Mouse (Mus musculus): ENCODE data around the gene Il10rb.

Gene Il10rb

DNA sequence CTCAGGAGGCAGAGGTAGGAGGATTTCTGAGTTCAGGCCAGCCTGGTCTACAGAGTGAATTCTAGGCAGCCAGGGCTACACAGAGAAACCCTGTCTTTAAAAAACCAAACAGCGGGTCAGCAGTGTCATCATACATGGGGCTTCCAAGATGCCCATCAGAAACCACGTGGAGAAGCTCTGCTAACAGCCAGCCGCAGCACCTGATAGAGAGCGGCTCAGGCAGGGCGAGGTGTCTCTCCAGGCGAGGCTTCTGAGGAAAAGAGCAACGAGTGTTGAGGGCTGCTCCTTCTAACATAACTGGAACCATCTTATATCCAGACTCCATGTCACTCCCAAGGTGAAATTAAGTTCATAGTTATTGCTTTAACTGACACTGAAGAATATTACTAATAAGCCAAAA is 42.9 kb downstream of the Il10rb start:
- in situ Hi-C loops (cut with MboI) = no loop called here

DNA sequence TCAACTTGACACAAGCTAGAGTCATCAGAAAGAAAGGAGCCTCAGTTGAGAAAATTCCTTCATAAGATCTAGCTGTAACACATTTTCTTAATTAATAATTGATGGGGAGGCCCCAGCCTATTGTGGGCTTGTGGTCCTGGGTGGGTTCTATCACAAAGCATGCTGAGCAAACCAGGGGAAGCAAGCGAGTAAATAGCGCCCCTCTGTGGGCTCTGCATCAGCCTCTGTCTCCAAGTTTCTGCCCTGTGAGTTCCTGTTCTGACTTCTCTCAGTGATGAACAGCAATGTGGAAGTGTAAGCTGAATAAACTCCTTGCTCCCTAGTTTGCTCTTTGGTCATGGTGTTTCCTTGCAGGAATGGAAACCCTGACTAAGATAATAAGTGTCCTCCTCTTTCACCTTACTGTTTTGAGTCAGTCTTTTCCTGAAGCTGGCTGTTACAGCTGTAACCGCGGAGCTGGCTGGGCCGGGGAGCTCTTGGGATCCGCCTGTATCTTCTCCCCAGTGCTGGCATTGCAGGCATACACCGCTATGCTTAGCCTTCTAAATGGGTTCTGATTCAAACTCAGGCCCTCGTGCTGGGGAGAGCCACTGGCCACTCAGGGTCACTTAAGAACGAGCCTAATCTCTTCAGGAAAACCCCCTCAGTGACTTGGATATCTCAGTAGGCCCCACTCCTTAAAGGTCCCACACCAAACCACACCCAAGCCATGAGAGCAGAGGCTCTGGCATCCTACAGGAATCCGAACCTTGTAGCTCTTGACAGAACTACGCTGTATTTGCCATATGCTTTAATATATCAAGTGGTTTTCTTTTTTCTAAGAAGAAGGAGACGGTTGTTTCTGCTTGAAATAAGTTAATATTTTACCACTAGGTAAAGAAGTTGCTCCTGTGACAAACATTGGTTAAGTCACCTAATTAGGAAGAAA is 44.4 kb downstream of the Il10rb start:
- in situ Hi-C loops (cut with MboI) = no loop called here

DNA sequence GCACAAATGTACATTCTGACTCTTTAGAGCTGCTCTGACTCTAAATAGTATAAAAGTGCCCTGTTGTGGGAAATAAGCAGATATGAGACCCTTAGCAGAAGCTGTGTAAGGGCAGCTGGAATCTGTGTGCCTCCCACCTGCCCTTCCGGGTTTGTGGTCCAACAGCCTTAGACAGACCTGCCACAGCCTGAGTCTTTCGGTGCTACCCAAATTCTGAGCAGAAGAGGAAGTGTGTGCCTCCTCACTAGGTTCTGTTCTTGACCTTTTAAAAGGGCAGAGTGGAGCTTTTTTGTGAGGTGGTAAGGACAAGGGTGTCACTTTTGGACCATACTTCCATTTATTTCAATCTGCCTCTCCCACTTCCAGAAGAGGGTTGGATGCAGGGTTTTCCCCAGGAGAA is 46.0 kb downstream of the Il10rb start:
- in situ Hi-C loops (cut with MboI) = no loop called here

DNA sequence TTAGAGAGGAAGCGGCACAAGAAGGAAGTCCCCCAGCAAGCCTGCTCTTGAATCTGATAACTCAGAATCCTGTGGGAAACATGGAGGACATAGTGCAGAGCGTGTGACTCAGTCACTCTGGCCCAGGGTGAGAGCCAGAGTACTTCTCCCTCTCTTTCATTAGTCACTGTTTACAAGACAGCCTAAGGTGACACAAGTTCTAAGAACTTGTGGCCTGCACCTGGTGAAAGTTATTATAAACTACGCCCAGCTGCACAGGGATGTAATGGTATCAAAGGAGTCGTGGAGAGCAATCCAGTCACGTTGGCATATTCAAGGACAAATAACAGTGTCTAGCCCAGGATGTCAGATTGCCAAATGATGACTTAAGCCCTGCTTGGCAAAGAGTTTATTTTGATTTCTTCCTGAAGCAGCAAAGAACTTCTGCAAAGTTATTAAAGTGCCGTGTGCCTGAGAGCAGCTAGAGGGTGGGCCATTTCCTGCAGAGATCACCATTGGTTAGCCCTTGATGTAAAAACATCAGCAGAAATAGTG is 46.5 kb downstream of the Il10rb start:
- in situ Hi-C loops (cut with MboI) = no loop called here

DNA sequence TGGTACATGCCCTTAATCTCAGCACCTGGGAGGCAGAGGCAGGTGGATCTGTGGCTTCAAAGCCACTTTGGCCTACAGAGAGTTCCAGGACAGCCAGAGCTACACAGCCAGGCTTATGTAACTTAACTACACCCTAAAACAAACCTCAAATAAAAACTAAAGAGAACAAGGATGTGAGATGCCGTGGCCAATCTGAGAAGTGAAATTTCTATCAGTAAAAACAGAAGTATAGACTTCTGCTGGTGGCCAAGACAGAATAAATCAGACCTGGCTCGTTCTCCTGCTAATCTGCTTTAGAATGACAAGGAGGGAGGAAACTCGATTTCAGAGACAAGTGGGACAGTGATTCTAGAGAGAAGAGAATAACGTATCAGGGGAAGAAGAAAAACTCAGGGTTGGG is 49.9 kb downstream of the Il10rb start:
- in situ Hi-C loops (cut with MboI) = no loop called here

DNA sequence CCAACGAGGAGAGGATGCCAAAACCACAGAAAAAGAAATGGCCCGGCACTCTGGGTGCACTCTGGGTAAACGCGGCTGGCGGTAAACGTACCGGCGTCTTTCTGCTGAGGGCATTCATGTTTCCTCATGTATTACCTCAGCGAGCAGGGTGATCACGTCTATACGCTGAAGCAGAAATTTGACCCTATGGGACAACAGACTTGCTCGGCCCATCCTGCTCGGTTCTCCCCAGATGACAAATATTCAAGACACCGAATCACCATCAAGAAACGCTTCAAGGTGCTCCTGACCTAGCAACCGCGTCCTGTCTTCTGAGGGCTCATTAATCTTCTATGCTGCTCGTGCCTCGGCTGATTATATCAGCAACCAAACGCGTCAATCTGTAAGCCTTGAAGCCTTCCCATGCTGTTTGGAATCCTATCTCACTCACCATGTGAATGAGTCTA is 52.4 kb downstream of the Il10rb start:
- in situ Hi-C loops (cut with MboI) = no loop called here

DNA sequence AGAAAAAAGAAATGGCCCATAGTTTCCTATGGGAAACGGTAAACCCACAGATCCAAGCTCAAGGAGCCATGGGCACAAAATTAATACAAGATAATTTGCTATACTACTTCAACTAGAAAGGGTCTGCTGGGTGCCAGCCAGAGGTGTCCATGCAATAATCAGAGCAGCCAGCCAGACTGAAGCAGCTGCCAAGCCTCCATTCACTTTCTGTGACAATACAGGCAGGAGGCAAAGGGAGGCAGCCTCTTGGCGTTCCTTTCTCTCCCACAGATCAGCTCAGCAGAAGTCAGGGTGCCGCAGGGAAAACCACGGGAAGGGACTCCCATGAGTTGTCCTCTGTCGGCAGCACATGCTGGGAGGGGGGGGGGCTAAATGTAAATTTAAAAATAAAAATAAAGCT is 53.0 kb downstream of the Il10rb start:
- in situ Hi-C loops (cut with MboI) = no loop called here

DNA sequence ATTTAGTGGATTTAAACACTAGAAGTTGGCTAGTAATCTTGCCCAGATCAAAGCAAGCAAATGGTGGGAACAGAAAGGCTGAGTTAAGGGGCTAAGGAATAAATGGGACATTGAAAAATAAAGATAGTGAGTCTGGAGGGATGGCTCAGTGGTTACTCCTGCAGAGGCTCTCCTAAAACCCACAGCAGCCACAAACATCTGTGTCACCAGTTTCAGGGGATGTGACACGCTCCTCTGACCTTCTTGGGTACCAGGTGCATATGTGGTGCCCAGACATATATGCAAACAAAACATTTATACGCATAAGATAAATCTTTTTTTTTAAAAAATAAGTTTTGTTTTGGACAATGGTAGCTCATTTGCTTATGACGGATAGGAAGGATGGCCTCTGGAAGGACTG is 53.4 kb downstream of the Il10rb start:
- in situ Hi-C loops (cut with MboI) = no loop called here

DNA sequence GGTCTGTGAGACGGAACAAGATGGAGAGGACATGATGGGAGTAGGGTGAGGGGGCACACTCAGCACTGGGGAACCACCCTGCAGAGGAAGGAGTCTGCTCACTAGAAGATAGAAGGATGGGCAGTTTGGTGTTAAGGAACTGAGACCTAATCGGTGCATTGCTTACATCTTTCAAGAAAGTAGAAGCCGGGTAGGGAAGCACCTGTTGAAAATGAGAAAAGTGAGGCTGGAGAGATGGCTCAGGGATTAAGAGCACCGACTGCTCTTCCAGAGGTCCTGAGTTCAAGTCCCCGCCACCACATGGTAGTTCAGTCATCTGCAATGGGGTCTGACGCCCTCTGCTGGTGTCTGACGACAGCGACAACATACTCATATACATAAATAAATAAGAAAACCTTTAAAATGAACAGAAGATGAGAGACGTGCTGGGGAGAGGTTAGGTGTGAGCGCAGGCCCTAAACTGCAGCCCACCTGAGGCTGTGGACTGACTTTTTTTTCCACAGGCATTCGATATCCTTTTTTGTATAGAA is 53.9 kb downstream of the Il10rb start:
- in situ Hi-C loops (cut with MboI) = no loop called here

DNA sequence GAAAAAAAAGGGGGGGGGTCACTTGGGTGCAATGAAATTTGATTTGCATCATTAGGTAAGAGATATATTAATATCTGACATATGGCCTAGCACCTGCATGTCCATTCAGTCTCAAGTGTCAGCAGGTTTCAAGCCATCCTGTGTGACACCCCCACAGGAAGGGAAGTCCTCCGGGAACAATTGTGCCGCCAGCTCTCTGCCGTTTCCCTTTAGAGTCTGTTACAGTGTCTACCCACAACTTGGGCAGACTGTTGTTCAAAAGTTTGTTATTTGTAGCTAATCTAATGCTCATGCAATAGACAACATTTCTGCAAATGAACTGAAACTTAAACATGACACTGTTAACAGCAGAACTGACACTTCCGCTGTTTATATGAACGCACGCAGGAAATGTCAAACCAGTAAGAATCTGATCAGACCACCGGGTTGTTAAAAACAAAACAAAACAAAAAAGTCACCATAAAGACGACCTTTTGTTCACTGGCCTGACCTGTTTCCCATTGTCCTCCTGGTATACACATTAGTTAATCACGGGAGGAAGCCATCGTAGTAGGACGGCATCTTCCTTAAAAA is 55.2 kb downstream of the Il10rb start:
- in situ Hi-C loops (cut with MboI) = no loop called here

DNA sequence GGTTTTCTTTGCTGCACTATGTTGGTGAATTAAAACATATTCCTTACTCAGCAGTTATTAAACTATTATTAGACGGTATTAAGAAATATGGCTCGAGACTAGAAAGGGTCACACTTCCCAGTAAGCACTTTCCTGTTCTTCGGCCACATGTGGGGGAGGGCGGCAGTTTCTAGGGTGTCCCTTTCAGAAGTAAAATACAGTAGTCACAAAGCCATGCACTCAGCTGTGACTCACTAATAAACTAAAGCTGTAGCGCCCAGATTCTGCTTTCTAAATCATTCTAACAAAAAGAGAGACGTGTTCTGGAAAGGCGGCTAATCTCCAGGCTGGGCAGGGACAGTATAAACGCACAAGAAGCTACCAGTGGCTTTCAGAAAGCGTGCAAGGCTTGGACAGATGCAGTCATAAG is 55.8 kb downstream of the Il10rb start:
- in situ Hi-C loops (cut with MboI) = no loop called here

DNA sequence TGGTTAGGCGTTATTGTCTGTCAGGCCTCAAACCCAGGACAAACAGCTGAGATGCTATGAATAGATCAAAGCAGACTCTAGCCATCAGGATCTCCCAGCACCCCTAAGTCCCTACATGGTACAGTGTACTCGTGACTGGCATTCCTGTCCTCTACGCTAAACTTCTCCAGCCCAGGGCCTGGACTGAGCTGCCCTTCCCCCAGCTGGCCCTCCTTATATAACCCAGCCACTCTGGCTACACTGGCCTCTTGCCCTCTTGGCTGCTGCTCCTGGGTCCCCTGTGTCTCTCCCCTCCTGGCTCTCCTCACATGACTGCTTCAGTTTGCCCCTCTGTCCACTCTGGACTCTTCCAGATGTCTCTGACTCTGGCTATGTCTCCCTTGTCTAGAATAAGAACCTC is 56.7 kb downstream of the Il10rb start:
- in situ Hi-C loops (cut with MboI) = no loop called here

DNA sequence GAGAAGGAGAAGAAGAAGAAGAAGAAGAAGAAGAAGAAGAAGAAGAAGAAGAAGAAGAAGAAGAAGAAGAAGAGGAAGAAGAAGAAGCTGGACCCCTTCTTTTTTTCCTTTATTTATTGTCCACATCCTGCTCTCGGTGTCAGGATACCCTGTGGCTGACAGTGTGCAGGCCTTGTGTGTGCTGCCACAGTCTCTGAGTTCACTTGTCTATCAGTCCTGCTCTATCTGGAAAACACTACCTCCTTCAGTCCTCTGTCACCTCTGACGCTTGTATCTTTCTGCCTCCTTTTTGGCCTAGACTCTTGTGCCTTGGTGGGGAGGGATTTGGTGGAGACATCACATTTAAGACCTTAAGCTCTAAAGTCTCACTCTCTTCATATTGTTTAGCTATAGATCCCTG is 57.4 kb downstream of the Il10rb start:
- in situ Hi-C loops (cut with MboI) = no loop called here

DNA sequence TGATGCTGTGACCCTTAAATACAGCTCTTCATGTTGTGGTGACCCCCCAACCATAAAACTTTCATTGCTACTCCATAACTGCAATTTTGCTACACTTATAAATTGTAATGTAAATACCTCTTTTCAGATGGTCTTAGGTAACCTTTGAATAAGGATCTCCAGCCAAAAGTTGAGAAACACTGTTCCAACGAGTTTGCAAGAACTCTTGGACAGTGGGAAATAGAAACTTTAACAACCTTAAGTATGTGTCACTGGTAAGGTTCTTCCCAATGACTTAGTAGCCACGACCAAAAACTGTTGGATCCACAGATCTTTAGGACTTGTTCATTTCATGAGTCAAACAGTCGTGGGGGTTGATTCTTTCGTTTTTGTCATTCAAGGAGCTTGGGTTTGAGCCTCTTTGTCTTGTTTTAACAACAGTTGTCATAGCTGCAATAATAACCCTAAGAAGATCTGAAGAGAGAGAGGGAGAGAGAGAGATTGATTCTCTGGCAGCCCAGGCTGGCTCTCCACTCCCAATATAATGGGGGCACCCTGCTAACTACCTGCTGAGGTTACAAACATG is 58.0 kb downstream of the Il10rb start:
- in situ Hi-C loops (cut with MboI) = no loop called here

DNA sequence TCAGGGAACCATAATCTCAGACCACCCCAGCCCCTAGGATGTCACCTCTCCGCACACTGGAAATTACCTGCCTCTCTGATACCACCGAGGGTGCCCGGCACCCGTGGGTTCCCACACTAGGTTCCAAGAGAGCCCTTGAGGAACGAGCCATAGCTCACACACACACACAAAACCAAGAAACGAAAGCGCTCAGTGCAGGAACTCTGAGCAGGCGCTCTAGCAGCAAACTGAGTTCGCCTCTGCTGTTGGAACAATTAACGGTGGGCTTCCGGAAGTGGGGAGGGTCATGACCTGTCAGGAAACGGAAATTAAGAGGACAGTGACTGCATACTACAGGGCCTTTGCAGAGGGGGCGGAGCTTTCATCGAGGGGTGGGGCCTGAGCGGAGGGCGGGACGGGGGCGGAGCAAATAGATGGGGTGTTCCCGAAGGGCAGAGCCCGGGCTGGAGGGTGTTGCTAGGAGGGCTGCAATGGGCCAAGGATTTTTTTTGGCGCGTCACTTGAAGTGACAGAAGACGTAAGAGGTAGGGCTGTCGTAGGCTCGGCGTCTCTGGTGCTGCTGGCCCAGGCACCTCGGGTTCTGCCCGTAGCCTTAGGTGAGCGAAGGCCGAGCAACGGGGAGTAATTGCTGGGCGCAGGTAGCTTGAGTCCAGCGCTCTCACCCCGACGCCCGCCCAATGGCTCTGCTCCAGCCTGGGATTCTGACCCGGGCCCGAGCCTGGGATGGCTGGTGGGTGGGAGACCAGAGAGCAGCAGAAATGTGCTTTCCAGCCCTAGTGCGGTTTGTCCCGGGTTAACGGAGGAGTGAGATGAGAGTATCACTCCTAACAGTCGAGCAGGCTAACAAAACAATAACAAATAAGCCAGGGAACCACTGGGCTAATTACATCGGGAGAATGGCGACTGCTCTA is 58.9 kb downstream of the Il10rb start:
- in situ Hi-C loops (cut with MboI) = no loop called here

DNA sequence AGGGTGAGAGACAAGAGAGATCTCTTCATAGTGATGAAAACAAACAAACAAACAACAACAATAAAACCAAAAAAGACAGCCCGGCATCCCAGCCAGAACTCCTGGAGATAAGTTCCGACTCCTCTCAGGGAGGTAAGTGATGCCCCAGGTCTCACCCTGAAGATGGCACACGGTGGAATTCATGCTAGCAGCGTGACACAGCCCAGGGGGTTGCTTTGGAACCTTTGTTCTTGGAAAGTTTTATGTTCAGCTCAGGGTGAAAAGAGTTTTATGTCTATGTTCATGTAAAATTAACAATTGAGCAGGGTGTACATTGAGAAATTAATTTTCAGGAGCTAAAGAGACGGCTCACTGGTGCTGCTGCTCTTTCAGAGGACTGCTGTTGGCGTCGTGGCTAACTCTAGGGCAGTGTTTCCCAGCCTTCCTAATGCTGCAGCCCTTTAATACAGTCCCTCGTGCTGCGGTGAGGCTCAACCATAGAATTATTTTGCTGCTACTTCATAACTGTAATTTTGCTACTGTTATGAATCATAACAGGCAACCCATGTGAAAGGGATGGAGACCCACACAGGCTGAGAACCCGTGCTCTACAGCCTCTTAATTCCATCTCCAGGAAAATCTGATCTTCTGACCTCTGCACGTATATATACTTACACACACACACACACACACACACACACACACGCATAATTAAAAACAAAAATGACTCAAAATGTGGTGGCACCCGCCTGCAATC is 59.7 kb downstream of the Il10rb start:
- in situ Hi-C loops (cut with MboI) = no loop called here

DNA sequence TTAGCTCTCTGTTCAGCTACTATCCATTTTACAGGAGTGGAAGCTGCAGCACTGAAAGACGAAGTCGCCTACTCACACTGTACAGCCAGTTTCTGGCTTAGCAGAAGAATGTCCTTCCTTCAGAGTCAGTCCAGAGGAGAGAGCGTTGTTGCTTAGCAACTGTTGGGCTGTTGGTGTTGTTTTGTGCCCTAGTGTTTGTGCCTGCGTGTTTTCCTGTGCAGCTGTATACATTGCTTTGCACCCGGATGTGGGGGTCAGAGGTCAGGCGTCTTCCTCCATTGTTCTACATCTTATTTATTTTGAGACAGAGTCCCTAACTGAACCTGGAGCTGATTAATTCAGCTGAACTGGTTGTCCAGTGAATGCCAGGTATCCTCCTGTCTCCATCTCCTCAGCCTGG is 60.6 kb downstream of the Il10rb start:
- in situ Hi-C loops (cut with MboI) = no loop called here

DNA sequence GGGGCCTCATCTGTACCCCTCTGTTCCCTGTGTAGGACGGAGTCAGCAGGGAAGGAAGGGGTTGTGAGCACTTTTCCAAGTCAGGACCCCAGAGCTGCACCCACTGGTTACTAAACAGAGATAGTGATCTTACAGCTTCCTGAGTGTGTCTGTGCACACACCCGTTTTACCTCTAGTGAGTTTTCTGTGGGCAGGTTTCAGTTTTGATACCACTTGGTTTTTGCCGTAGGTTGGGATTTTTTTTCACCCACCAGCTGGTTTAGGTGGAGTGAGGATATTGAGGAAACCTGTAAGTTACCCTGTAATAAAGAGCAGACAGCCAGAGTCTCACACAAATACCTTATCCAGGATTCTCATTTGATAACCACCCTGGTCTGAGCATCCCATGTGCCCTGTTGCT is 64.5 kb downstream of the Il10rb start:
- in situ Hi-C loops (cut with MboI) = no loop called here

DNA sequence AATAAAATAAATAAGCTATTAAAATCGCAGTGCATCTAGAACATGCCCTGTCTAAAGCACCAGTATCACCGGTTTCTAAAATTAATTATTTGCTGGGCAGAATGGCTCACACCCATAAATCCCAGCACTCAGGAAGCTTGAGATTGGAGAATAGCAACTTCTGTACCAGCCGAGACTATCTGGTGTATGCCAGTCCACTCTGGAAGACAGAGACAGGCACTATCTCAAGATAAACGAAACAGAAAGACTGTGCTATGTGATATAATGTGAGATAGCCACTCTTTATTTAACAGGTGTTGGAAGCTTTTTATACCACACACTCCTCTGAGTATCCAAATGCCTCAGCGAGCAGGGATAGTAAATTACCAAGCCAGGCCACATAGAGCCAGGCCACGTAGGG is 65.5 kb downstream of the Il10rb start:
- in situ Hi-C loops (cut with MboI) = no loop called here

Measured in mature B cell (primary cell).